Mouse (Mus musculus) heart, embryonic 15.5 days (tissue): ENCODE data around the gene Pard3b. TPM values are rescaled to one million over a fixed set of nuclear protein-coding genes. Genes with fewer than 3 reads are reported as not detected.

Experiments used
- ATAC-seq: fragments of 200-750 bp; cut with Nextera tagmentation; replicated peaks from 2 replicates; pipeline ENCODE4 v1.8.0; 2017; ENCODE audit warnings: low read depth, moderate TSS enrichment; ENCODE audit not compliant: insufficient number of reproducible peaks, insufficient read depth, low FRiP score
- H3K27ac ChIP-seq: fragments of 300-500 bp; sonication (generic); 2 replicates; pipeline ENCODE4 v1.5.1; 2015; ENCODE audit warnings: mild to moderate bottlenecking, inconsistent platforms
- H3K27me3 ChIP-seq: fragments of 300-500 bp; sonication (generic); 2 replicates; pipeline ENCODE4 v1.6.1; 2015; ENCODE audit warnings: inconsistent platforms
- H3K36me3 ChIP-seq: fragments of 300-500 bp; sonication (generic); 2 replicates; pipeline ENCODE4 v1.6.1; 2015; ENCODE audit warnings: mild to moderate bottlenecking, inconsistent platforms
- H3K4me1 ChIP-seq: fragments of 300-500 bp; sonication (generic); replicated peaks from 2 replicates; pipeline ENCODE4 v1.6.1; 2015; ENCODE audit warnings: inconsistent platforms
- H3K4me2 ChIP-seq: fragments of 300-500 bp; sonication (generic); 2 replicates; pipeline ENCODE4 v1.6.1; 2015; ENCODE audit warnings: inconsistent platforms, mild to moderate bottlenecking, moderate library complexity
- H3K4me3 ChIP-seq: fragments of 300-500 bp; sonication (generic); 2 replicates; pipeline ENCODE4 v1.5.1; 2015; ENCODE audit warnings: mild to moderate bottlenecking, inconsistent platforms
- H3K9ac ChIP-seq: fragments of 300-500 bp; sonication (generic); 2 replicates; pipeline ENCODE4 v1.6.1; 2015; ENCODE audit warnings: mild to moderate bottlenecking, inconsistent platforms
- H3K9me3 ChIP-seq: fragments of 300-500 bp; sonication (generic); replicated peaks from 2 replicates; pipeline ENCODE4 v1.6.1; 2016; ENCODE audit warnings: inconsistent platforms
- WGBS: fragments of 180-500 bp; shearing (Covaris S2); methylation state at CpG from one replicate; pipeline ENCODE4 v1.1.7; 2015; ENCODE audit warnings: mixed read lengths; 5-methylcytosine and 5-hydroxymethylcytosine counted together
- polyA plus RNA-seq: library from polyadenylated mRNA; unstranded; fragments of >200 nt; fragmentation: Nextera tagmentation; extraction: Ambion mirVana; gene quantifications from 2 replicates; pipeline ENCODE4 v1.2.1, GENCODE M21; 2015

Gene Pard3b
- polyA plus RNA-seq, 1 experiment from 2014 or later: 14.2 TPM

GRCm38 (mm10) chr1:62411368-62411767, 772.7 kb downstream of the Pard3b start:
- H3K36me3 ChIP-seq: no peaks in the 10 kb centered on the region
- H3K9ac ChIP-seq: no peak overlapping the region
- H3K9me3 ChIP-seq: no peaks in the 10 kb centered on the region
- no peaks in the 10 kb centered on the region for H3K27me3 ChIP-seq
- no peak for ATAC-seq
- H3K4me3 ChIP-seq: no peak overlapping the region
- H3K4me2 ChIP-seq: no peak overlapping the region
- peaks cover 3% of the 10 kb centered on the region; the same call in 1 of the 2 replicates for H3K4me1 ChIP-seq
- 92% methylated on average over 2 of the region's 2 CpGs for WGBS
- no peak overlapping the region for H3K27ac ChIP-seq

DNA sequence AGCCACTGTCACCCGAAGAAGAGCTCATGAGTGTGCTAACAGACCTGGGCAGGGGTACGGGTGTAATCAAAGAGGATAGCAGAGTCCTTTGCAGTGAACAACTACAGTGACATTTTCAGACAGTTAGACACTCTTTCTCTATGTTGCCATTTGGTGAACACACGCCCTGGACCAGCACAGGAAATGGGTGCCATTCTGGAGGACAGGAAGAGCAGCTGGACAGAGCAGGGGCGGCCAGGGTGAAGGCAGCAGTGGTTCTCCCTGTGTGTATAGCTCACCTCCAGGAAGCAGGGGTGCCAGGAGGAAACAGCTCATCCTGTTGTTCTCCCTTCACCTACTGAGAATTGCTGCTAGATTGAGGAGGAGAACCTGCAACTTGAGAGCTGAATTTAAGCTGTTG, 773.4 kb downstream of the Pard3b start:
- 72% methylated on average over 4 of the region's 4 CpGs for WGBS
- H3K9ac ChIP-seq: no peak overlapping the region
- H3K27ac ChIP-seq: no peak overlapping the region
- H3K4me2 ChIP-seq: no peak overlapping the region
- no peak overlapping the region for H3K4me3 ChIP-seq
- H3K27me3 ChIP-seq: no peaks in the 10 kb centered on the region
- no peak for ATAC-seq
- H3K9me3 ChIP-seq: no peaks in the 10 kb centered on the region
- peaks cover 7% of the 10 kb centered on the region; the same call in 1 of the 2 replicates for H3K4me1 ChIP-seq
- no peaks in the 10 kb centered on the region for H3K36me3 ChIP-seq

DNA sequence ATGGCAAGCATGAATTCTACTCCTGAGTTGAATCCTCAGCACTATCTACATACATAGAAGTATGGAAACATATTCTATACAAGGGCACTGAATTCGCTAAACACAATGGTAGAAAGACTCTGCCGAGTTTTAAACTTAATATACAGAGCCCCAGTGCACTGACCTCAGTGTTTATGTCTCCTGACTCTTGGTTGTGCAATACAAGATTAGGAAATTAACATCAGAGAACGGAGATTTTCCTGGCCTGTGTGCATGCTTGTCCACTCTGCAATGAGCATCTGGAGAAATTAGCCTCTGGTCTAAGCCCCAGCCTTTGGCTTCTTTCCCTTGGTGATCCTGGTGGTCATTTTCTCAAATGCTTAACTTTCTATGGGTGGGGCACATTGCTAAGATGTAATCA, 774.4 kb downstream of the Pard3b start:
- Histone ChIP-seq H3K36me3 (no peaks in the 10 kb centered on the region), H3K4me1 (peaks cover 7% of the 10 kb centered on the region; the same call in 1 of the 2 replicates), H3K27ac (no peak overlapping the region), H3K9ac (no peak overlapping the region), H3K27me3 (no peaks in the 10 kb centered on the region), H3K4me3 (no peak overlapping the region), H3K9me3 (no peaks in the 10 kb centered on the region), H3K4me2 (no peak overlapping the region)
- ATAC-seq: no peak
- 76% methylated on average over 3 of the region's 3 CpGs for WGBS

GRCm38 (mm10) chr1:62414521-62414920, 775.9 kb downstream of the Pard3b start:
- 41% methylated on average over 6 of the region's 6 CpGs for WGBS
- Histone ChIP-seq H3K4me3 (no peak overlapping the region), H3K27me3 (no peaks in the 10 kb centered on the region), H3K36me3 (no peaks in the 10 kb centered on the region), H3K4me1 (peaks cover 7% of the 10 kb centered on the region; the same call in 1 of the 2 replicates), H3K9me3 (no peaks in the 10 kb centered on the region), H3K27ac (no peak overlapping the region), H3K9ac (no peak overlapping the region), H3K4me2 (no peak overlapping the region)
- no peak for ATAC-seq

- no peak for ATAC-seq
- Histone ChIP-seq H3K27ac (no peak overlapping the region), H3K9ac (no peak overlapping the region), H3K4me2 (no peak overlapping the region), H3K4me1 (peaks cover 7% of the 10 kb centered on the region; the same call in 1 of the 2 replicates), H3K9me3 (no peaks in the 10 kb centered on the region), H3K27me3 (no peaks in the 10 kb centered on the region), H3K36me3 (no peaks in the 10 kb centered on the region), H3K4me3 (no peak overlapping the region)
- 61% methylated on average over 10 of the region's 10 CpGs for WGBS
These were observed 778.2 kb downstream of the Pard3b start for GRCm38 (mm10) chr1:62416627-62417374.

- Histone ChIP-seq H3K9me3 (no peaks in the 10 kb centered on the region), H3K4me1 (no peaks in the 10 kb centered on the region), H3K4me2 (no peak overlapping the region), H3K4me3 (no peak overlapping the region), H3K27me3 (no peaks in the 10 kb centered on the region), H3K36me3 (no peaks in the 10 kb centered on the region), H3K27ac (no peak overlapping the region), H3K9ac (no peak overlapping the region)
- 90% methylated on average over 10 of the region's 10 CpGs for WGBS
- ATAC-seq: no peak
These were observed 784.4 kb downstream of the Pard3b start for GRCm38 (mm10) chr1:62422896-62423650.

- WGBS: 92% methylated on average over 2 of the region's 2 CpGs
These were observed 786.7 kb downstream of the Pard3b start for GRCm38 (mm10) chr1:62425369-62425768.

DNA sequence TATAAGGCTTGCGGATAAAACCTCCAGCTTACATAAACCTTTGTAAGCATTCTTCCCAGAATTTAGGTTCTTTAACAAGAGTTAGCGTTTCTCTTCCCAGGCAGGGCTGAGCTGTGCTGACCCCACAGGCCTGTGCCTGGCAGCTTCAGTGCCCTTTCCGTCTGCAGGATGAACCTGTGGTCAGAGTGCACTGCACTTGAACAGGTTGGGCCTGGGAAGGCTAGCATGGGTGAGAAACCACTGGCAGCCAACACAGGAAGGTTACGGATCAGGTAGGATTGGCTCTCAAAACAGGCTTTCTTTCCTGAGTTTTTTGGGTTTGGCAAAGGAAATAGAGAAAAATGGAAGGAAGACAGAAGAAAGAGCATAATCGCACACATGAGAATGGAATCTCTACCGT, 790.1 kb downstream of the Pard3b start:
- Histone ChIP-seq H3K27ac (no peak overlapping the region), H3K4me2 (no peak overlapping the region), H3K4me3 (no peak overlapping the region), H3K4me1 (no peaks in the 10 kb centered on the region), H3K36me3 (no peaks in the 10 kb centered on the region), H3K27me3 (no peaks in the 10 kb centered on the region), H3K9me3 (no peaks in the 10 kb centered on the region), H3K9ac (no peak overlapping the region)
- ATAC-seq: no peak
- WGBS: 82% methylated on average over 6 of the region's 6 CpGs

More at GRCm38 (mm10) chr1:62425369-62425768, 786.7 kb downstream of the Pard3b start:
- H3K27me3 ChIP-seq: no peaks in the 10 kb centered on the region
- H3K4me1 ChIP-seq: no peaks in the 10 kb centered on the region
- H3K27ac ChIP-seq: no peak overlapping the region
- no peak overlapping the region for H3K4me3 ChIP-seq
- H3K36me3 ChIP-seq: no peaks in the 10 kb centered on the region
- H3K9ac ChIP-seq: no peak overlapping the region
- H3K9me3 ChIP-seq: no peaks in the 10 kb centered on the region
- no peak for ATAC-seq
- no peak overlapping the region for H3K4me2 ChIP-seq

- no peak overlapping the region for H3K4me2 ChIP-seq
- no peak for ATAC-seq
- no peak overlapping the region for H3K27ac ChIP-seq
- H3K4me3 ChIP-seq: no peak overlapping the region
- H3K27me3 ChIP-seq: no peaks in the 10 kb centered on the region
- H3K4me1 ChIP-seq: no peaks in the 10 kb centered on the region
- H3K9ac ChIP-seq: no peak overlapping the region
- H3K36me3 ChIP-seq: no peaks in the 10 kb centered on the region
- 76% methylated on average over 17 of the region's 17 CpGs for WGBS
- no peaks in the 10 kb centered on the region for H3K9me3 ChIP-seq
These were observed 790.9 kb downstream of the Pard3b start for GRCm38 (mm10) chr1:62429333-62430182.

- Histone ChIP-seq H3K4me2 (no peak overlapping the region), H3K27ac (no peak overlapping the region), H3K4me3 (no peak overlapping the region), H3K36me3 (no peaks in the 10 kb centered on the region), H3K4me1 (no peaks in the 10 kb centered on the region), H3K9me3 (no peaks in the 10 kb centered on the region), H3K9ac (no peak overlapping the region), H3K27me3 (no peaks in the 10 kb centered on the region)
- WGBS: 81% methylated on average over 6 of the region's 6 CpGs
- no peak for ATAC-seq
These were observed 792.4 kb downstream of the Pard3b start for GRCm38 (mm10) chr1:62431054-62431453.

DNA sequence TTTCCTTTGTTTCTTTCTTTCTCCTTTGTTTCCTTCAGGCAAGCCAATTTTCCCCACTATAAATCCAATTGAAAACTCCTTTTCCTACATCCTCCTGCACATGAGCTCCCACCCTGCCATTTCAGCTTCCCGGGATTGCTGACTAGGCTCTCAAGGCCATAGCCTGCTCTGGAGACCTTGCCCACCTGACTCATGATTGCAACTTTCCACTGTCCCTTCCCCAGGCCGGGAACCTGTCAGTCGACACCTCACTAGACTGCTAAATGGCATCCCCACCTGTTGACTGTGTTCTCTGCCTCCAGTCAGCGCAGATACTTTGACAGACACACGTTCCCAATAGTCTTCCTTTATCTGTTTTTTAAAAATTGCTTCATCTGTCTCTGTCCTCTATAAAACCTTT, 795.3 kb downstream of the Pard3b start:
- H3K36me3 ChIP-seq: no peaks in the 10 kb centered on the region
- 53% methylated on average over 5 of the region's 5 CpGs for WGBS
- no peaks in the 10 kb centered on the region for H3K4me1 ChIP-seq
- no peak overlapping the region for H3K4me2 ChIP-seq
- no peaks in the 10 kb centered on the region for H3K27me3 ChIP-seq
- no peak overlapping the region for H3K4me3 ChIP-seq
- no peak for ATAC-seq
- H3K27ac ChIP-seq: no peak overlapping the region
- no peaks in the 10 kb centered on the region for H3K9me3 ChIP-seq
- H3K9ac ChIP-seq: no peak overlapping the region
